Mouse (Mus musculus) megakaryocyte, embryonic 14.5 days (primary cell): Measurements from ENCODE around the gene 4930524N10Rik. TPM values are rescaled to one million over a fixed set of nuclear protein-coding genes. Genes with fewer than 3 reads are reported as not detected.

ENCODE experiments used
- H3K27me3 ChIP-seq: replicated peaks from 2 replicates; pipeline ENCODE3; 2012; ENCODE audit warnings: inconsistent platforms
- H3K36me3 ChIP-seq: replicated peaks from 2 replicates; pipeline ENCODE3; 2012; ENCODE audit warnings: low read length, inconsistent platforms, mixed read lengths
- H3K4me1 ChIP-seq: 2 replicates; pipeline ENCODE4 v1.6.1; 2012; ENCODE audit warnings: inconsistent platforms
- H3K4me3 ChIP-seq: replicated peaks from 2 replicates; pipeline ENCODE3; 2012; ENCODE audit warnings: moderate library complexity, mild to moderate bottlenecking, inconsistent platforms
- H3K9me3 ChIP-seq: 2 replicates; pipeline ENCODE4 v1.6.1; 2012; ENCODE audit warnings: inconsistent platforms
- FLI1 ChIP-seq: IDR thresholded peaks from 2 replicates; pipeline ENCODE4 v1.6.1; 2012; ENCODE audit warnings: low read length, inconsistent platforms, mixed read lengths
- GATA1 ChIP-seq: IDR thresholded peaks from 3 replicates; pipeline ENCODE4 v1.6.1; 2012; ENCODE audit warnings: mixed read lengths, low read length, inconsistent platforms, borderline replicate concordance
- polyA plus RNA-seq: library from polyadenylated mRNA; stranded (reverse); fragments of >175 nt; gene quantifications from 2 replicates; pipeline ENCODE4 v1.2.3, GENCODE M21; 2012; ENCODE audit warnings: low replicate concordance; ENCODE audit not compliant: insufficient read depth

4930524N10Rik gene
- polyA plus RNA-seq = not detected in 2 replicates

DNA sequence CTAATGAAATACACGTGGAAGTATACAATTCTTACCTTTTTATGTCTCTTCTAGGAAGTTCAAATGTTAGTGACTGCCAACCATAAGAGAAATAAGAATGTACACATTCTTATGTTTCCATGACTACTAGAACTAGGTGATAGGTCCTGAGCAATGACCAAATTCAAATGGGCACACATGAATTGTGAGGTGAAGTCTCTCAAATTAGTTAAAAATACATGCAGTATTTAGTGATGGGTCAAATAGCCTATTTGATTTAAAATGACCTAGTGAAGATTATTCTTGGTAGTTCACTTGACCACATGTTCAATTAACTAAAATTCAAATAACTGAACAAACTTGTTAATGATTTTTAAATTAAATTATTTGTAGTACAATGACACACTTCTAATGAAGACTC, at the start of gene 4930524N10Rik:
Gene 4930524N10Rik (minus strand): TSS at position 101 of the 400 bp plus-strand sequence.
- no peaks in the 10 kb centered on the region; the same call in 1 of the 2 replicates for H3K9me3 ChIP-seq
- H3K4me3 ChIP-seq = no peak within 1 kb of the TSS
- H3K27me3 ChIP-seq = no peaks in the 10 kb centered on the region
- H3K36me3 ChIP-seq = no peaks in the 10 kb centered on the region
- no peak for TF ChIP-seq FLI1
- TF ChIP-seq GATA1 = no peak
- no peaks in the 10 kb centered on the region for H3K4me1 ChIP-seq

- no peak overlapping the region for H3K4me3 ChIP-seq
- TF ChIP-seq FLI1 (no peak), GATA1 (no peak)
Observed at GRCm38 (mm10) chrX:154350042-154350441, 6.8 kb upstream of the 4930524N10Rik start.

DNA sequence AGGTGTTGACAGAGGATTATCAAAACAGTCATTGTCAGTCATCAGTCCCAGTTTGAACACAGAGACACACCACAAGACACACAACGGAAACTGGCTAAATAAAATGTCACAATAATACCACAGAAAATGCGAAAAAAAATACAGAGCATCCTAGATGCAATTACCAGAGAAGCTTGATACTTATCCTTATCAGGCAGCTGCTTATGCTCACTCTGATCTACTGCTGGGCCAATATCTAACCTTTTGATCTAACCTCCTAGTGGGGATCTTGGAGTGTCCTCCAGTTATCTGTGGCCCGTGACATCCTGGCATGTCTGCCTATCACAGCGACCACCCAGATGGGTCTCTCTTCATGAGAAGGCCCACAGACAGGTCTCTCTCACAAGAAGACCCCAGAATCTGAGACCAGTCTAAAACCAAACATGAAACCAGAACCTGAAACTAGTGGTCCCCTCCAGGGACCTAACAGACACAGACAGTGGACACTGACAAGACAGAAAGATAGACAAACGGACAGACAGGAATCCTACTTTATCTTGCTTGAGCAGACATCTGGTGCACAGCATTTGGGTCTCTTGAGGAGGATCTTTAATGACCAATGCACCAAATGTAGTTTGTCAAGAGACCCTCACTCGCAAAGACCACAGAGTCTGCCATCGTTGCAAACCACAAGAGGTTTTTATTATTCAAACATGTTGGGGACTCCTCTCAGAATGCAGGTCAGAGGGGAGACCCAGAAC, 6.3 kb upstream of the 4930524N10Rik start:
- Histone ChIP-seq H3K4me3 (no peak overlapping the region), H3K27me3 (no peaks in the 10 kb centered on the region), H3K9me3 (peaks cover 5% of the 10 kb centered on the region; the same call in 1 of the 2 replicates), H3K4me1 (no peaks in the 10 kb centered on the region), H3K36me3 (no peaks in the 10 kb centered on the region)
- TF ChIP-seq FLI1 (no peak), GATA1 (no peak)

More at GRCm38 (mm10) chrX:154350042-154350441, 6.8 kb upstream of the 4930524N10Rik start:
- Histone ChIP-seq H3K36me3 (no peaks in the 10 kb centered on the region), H3K27me3 (no peaks in the 10 kb centered on the region), H3K9me3 (peaks cover 5% of the 10 kb centered on the region; the same call in 1 of the 2 replicates), H3K4me1 (no peaks in the 10 kb centered on the region)

DNA sequence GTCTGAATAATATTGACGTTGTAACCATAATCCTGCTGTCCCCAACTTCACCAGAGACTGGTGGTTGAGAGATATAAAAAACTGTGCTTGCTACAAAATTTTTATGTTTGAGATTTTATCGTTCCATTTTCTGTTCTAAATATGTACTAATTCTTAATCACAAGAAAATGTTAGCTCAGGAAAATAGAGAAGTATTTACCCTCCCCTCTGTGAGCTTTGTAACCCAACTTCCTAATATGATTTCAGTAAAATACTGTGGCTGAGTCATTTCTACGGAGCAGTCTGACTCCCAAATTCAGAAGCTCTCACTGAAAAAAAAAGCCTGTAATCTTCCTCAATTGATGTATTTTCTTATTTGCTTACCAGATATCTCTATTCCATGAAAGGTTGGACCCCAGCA, 4.7 kb upstream of the 4930524N10Rik start:
- Histone ChIP-seq H3K36me3 (no peaks in the 10 kb centered on the region), H3K4me3 (no peak overlapping the region), H3K4me1 (no peaks in the 10 kb centered on the region), H3K9me3 (peaks cover 5% of the 10 kb centered on the region; the same call in 1 of the 2 replicates), H3K27me3 (no peaks in the 10 kb centered on the region)
- TF ChIP-seq GATA1 (no peak), FLI1 (no peak)

Other genes starting within 250 kb of the 4930524N10Rik start
- not detected in 2 replicates for gene Gm15140, start 222.7 kb downstream of the 4930524N10Rik start, polyA plus RNA-seq
- not detected in 2 replicates for gene Samt4, start 138.6 kb upstream of the 4930524N10Rik start, polyA plus RNA-seq
- not detected in 2 replicates for gene Samt2, start 236.0 kb upstream of the 4930524N10Rik start, polyA plus RNA-seq